Comparison of ENCODE assay signal across 10 mouse cellular contexts in the genomic region with DNA sequence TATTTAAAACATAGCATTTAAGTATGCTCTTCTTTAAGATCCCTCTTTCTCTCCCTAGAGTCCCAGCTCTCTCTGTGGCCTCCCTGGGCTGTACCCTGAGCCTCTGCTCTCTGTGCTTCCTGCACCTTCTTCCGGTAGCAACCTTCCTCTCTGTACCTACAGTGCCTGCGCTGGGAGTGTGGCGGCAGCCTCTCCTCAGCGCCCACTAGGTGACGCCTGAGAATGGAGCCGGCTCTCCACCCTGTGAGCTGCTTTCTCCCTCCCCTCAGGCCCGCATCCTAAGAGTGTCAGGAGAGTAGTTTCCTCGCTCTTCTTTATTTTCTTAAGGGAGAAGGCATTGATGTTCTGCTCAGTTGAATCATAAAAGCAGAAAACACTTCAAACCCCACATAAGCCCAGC. TPM values are rescaled to one million over a fixed set of nuclear protein-coding genes. Genes with fewer than 3 reads are reported as not detected.
A peak's percentile ranks its signal among the peaks of the same experiment; 100 is the strongest.
DNase-seq lines count a peak whose midpoint lies in the region; ATAC-seq and TF ChIP-seq lines count a peak whose summit lies in the region.
"Had no signal": no experiment of that assay in that cellular context is flagged by ENCODE, and none has a peak within 500 bp of the region (broad histone marks: within the 10 kb centered on the region; RNA-seq: fewer than 3 reads in every experiment).

No protein-coding gene starts in this region.

- H3K4me3 ChIP-seq in gastrocnemius, adult 2 months, result no peak overlapping the region
- H3K4me3 ChIP-seq in ES-Bruce4 (ENCODE audit: low read depth, low read length), result no peak overlapping the region
- no peak overlapping the region for H3K4me3 ChIP-seq in embryonic facial prominence, embryonic 12.5 days
- no peak overlapping the region for H3K4me3 ChIP-seq in kidney, adult 2 months (ENCODE audit: insufficient read depth, low read depth, low read length)

- peak; percentile 22 for DNase-seq in gastrocnemius, adult 2 months
- no peak for DNase-seq in gastrocnemius, postnatal 36 days
- DNase-seq in kidney, adult 2 months, result peak; percentile 27
- DNase-seq in left cerebral cortex, postnatal 4 days, result peak; percentile 35
- DNase-seq in right cerebral cortex, postnatal 25 days, result peak; percentile 41
- DNase-seq in spleen, postnatal 36 days (ENCODE audit: low spot score in 2 of 2), result no peak

- no peaks in the 10 kb centered on the region for H3K9me3 ChIP-seq in ES-Bruce4 (replicated peaks; ENCODE audit: control insufficient read depth, insufficient read depth, low read length, poor library complexity, severe bottlenecking)
- H3K9me3 ChIP-seq in embryonic facial prominence, embryonic 12.5 days, result no peaks in the 10 kb centered on the region

- no peak overlapping the region for H3K9ac ChIP-seq in ES-Bruce4 (ENCODE audit: low read depth, poor library complexity, severe bottlenecking)
- no peak overlapping the region for H3K9ac ChIP-seq in embryonic facial prominence, embryonic 12.5 days

- H3K36me3 ChIP-seq in ES-Bruce4 (ENCODE audit: control insufficient read depth, insufficient read depth, low read length, poor library complexity, severe bottlenecking), result no peaks in the 10 kb centered on the region
- no peaks in the 10 kb centered on the region for H3K36me3 ChIP-seq in embryonic facial prominence, embryonic 12.5 days
- H3K36me3 ChIP-seq in kidney, adult 2 months (ENCODE audit: control insufficient read depth, insufficient read depth, low read length), result no peaks in the 10 kb centered on the region
- H3K36me3 ChIP-seq: G1E had no signal

- H3K27me3 ChIP-seq in ES-Bruce4 (ENCODE audit: control insufficient read depth, insufficient read depth, low read length, poor library complexity, severe bottlenecking), result no peaks in the 10 kb centered on the region
- H3K27me3 ChIP-seq in embryonic facial prominence, embryonic 12.5 days, result no peaks in the 10 kb centered on the region
- H3K27me3 ChIP-seq in kidney, adult 2 months (replicated peaks; ENCODE audit: control insufficient read depth, insufficient read depth, low read length), result no peaks in the 10 kb centered on the region

- no peak for TF ChIP-seq EP300 in ES-Bruce4 (IDR thresholded peaks at IDR 0.05; ENCODE audit: insufficient read depth, low read depth, low read length)

- no peak for TF ChIP-seq POLR2A in ES-Bruce4 (IDR thresholded peaks at IDR 0.05; ENCODE audit: insufficient read depth, low read length)
- no peak for TF ChIP-seq POLR2A in kidney, adult 2 months (IDR thresholded peaks at IDR 0.05; ENCODE audit: low read depth, low read length)

- 0 out of 2 replicates have a peak, but pooled peaks have one; percentile 22 for ATAC-seq in embryonic facial prominence, embryonic 12.5 days (ENCODE audit: insufficient number of reproducible peaks, insufficient read depth, low FRiP score, low TSS enrichment)

- intact Hi-C loops in gastrocnemius, adult 2 months (cut with DNase I), result no loop called here
- intact Hi-C loops in gastrocnemius, postnatal 36 days (cut with DNase I), result no loop called here
- intact Hi-C loops in left cerebral cortex, postnatal 4 days (cut with DNase I), result loop anchor here (5.0 kb wide), 1 partner anchor 479 kb away; no protein-coding TSS in a partner anchor

- H3K4me1 ChIP-seq in ES-Bruce4 (ENCODE audit: control insufficient read depth, insufficient read depth, low read length), result no peaks in the 10 kb centered on the region
- no peaks in the 10 kb centered on the region for H3K4me1 ChIP-seq in embryonic facial prominence, embryonic 12.5 days
- no peaks in the 10 kb centered on the region for H3K4me1 ChIP-seq in kidney, adult 2 months (ENCODE audit: control insufficient read depth, insufficient read depth, low read length)

- no peak overlapping the region for H3K27ac ChIP-seq in gastrocnemius, adult 2 months
- H3K27ac ChIP-seq in ES-Bruce4 (ENCODE audit: insufficient read depth, low read length), result no peak overlapping the region
- H3K27ac ChIP-seq in embryonic facial prominence, embryonic 12.5 days, result no peak overlapping the region
- H3K27ac ChIP-seq in kidney, adult 2 months (ENCODE audit: insufficient read depth, low read depth, low read length), result no peak overlapping the region

- no peak overlapping the region for H3K4me2 ChIP-seq in embryonic facial prominence, embryonic 12.5 days (replicated peaks)

- 9% methylated on average over 8 of the region's 8 CpGs for WGBS in embryonic facial prominence, embryonic 12.5 days
- WGBS in kidney, adult 2 months, result 7% methylated on average over 8 of the region's 8 CpGs

- peak; percentile 34; the same call in 1 of the 2 replicates for TF ChIP-seq CTCF in gastrocnemius, adult 2 months (IDR thresholded peaks at IDR 0.05)
- TF ChIP-seq CTCF in ES-Bruce4 (IDR thresholded peaks at IDR 0.05; ENCODE audit: low read depth, low read length), result peak; percentile 35
- TF ChIP-seq CTCF in kidney, adult 2 months (conservative IDR thresholded peaks at IDR 0.05; ENCODE audit: insufficient read depth, insufficient read length, low read depth, low read length), result no peak; the same call in 1 of the 2 replicates

RNA-seq across cellular contexts. Expression of gene Dmrt2, which starts 41.2 kb away (rescaled TPM):
- 1 to 10 TPM; 4.5 to 8.8 TPM for total RNA-seq in gastrocnemius, adult 2 months (2021)
- 1 to 10 TPM; 4.2 to 6.6 TPM for total RNA-seq in gastrocnemius, postnatal 36 days (2021)
- polyA plus RNA-seq in ES-Bruce4 (2011; ENCODE audit: insufficient read depth, insufficient read length, low read depth, missing spikeins), result 0.29 TPM in 1 of 2 replicates, not detected in the other
- polyA plus RNA-seq in embryonic facial prominence, embryonic 12.5 days (2016; fragmentation: Nextera tagmentation; extraction: Ambion mirVana), result 9.4 and 14.2 TPM in 2 replicates
- polyA plus RNA-seq in kidney, adult 2 months (2012; rRNA removed), result 4.7 and 4.8 TPM in 2 replicates
- total RNA-seq in left cerebral cortex, postnatal 4 days (2021), result 1 to 10 TPM; 1.7 to 3.3 TPM
- total RNA-seq: G1E; neutrophil, adult 5-6 weeks had no signal
- polyA plus RNA-seq: G1E had no signal

Comparison
In these comparisons a context has a peak if more than half of its experiments do, and no peak if none do; other contexts are left out.
1. DNase-seq: peak in gastrocnemius, adult 2 months (single experiment), kidney, adult 2 months (single experiment), left cerebral cortex, postnatal 4 days (single experiment) and right cerebral cortex, postnatal 25 days (single experiment); none in gastrocnemius, postnatal 36 days (0 of 2) and spleen, postnatal 36 days (0 of 2).